Mouse (Mus musculus) midbrain, embryonic 12.5 days (tissue): ENCODE data around the gene Nhlh1. TPM values are rescaled to one million over a fixed set of nuclear protein-coding genes. Genes with fewer than 3 reads are reported as not detected.

ENCODE experiments used
- ATAC-seq: fragments of 200-750 bp; cut with Nextera tagmentation; 2 replicates; pipeline ENCODE4 v1.8.0; 2017; ENCODE audit warnings: low read depth, moderate TSS enrichment, moderate library complexity; ENCODE audit not compliant: low FRiP score
- H3K27ac ChIP-seq: fragments of 300-500 bp; sonication (generic); replicated peaks from 2 replicates; pipeline ENCODE4 v1.5.1; 2016; ENCODE audit warnings: mild to moderate bottlenecking
- H3K27me3 ChIP-seq: fragments of 300-500 bp; sonication (generic); 2 replicates; pipeline ENCODE4 v1.6.1; 2016; ENCODE audit warnings: mild to moderate bottlenecking
- H3K36me3 ChIP-seq: fragments of 300-500 bp; sonication (generic); 2 replicates; pipeline ENCODE4 v1.6.1; 2016
- H3K4me1 ChIP-seq: fragments of 300-500 bp; sonication (generic); 2 replicates; pipeline ENCODE4 v1.6.1; 2016
- H3K4me2 ChIP-seq: fragments of 300-500 bp; sonication (generic); replicated peaks from 2 replicates; pipeline ENCODE4 v1.6.1; 2016; ENCODE audit warnings: mild to moderate bottlenecking, moderate library complexity
- H3K4me3 ChIP-seq: fragments of 300-500 bp; sonication (generic); 2 replicates; pipeline ENCODE4 v1.5.1; 2016; ENCODE audit warnings: mild to moderate bottlenecking
- H3K9ac ChIP-seq: fragments of 300-500 bp; sonication (generic); replicated peaks from 2 replicates; pipeline ENCODE4 v1.6.1; 2016; ENCODE audit warnings: mild to moderate bottlenecking, moderate library complexity
- H3K9me3 ChIP-seq: fragments of 300-500 bp; sonication (generic); 2 replicates; pipeline ENCODE4 v1.6.1; 2016; ENCODE audit warnings: mild to moderate bottlenecking
- WGBS: fragments of 180-500 bp; shearing (Covaris S2); methylation state at CpG from one replicate; pipeline ENCODE4 v1.1.7; 2016; 5-methylcytosine and 5-hydroxymethylcytosine counted together
- polyA plus RNA-seq: library from polyadenylated mRNA; unstranded; fragments of >200 nt; fragmentation: Nextera tagmentation; extraction: Ambion mirVana; gene quantifications from 2 replicates; pipeline ENCODE4 v1.2.1, GENCODE M21; 2016

Nhlh1 gene
- polyA plus RNA-seq, 1 experiment from 2014 or later = 11.1 TPM

- 79% methylated on average over 20 of the region's 20 CpGs for WGBS
- Histone ChIP-seq H3K36me3 (peaks cover 78% of the 10 kb centered on the region), H3K4me3 (no peak overlapping the region), H3K4me1 (peaks cover 36% of the 10 kb centered on the region), H3K4me2 (no peak overlapping the region), H3K27me3 (no peaks in the 10 kb centered on the region), H3K9me3 (no peaks in the 10 kb centered on the region), H3K9ac (no peak overlapping the region), H3K27ac (no peak overlapping the region)
- ATAC-seq = no peak
Observed at GRCm38 (mm10) chr1:172010042-172010824, 47.1 kb downstream of the Nhlh1 start.

- Histone ChIP-seq H3K4me2 (no peak overlapping the region), H3K4me3 (no peak overlapping the region), H3K27me3 (no peaks in the 10 kb centered on the region), H3K9me3 (no peaks in the 10 kb centered on the region), H3K9ac (no peak overlapping the region), H3K4me1 (peaks cover 28% of the 10 kb centered on the region), H3K27ac (no peak overlapping the region), H3K36me3 (peaks cover 87% of the 10 kb centered on the region)
- no peak for ATAC-seq
- WGBS = 94% methylated on average over 21 of the region's 21 CpGs
Observed at GRCm38 (mm10) chr1:172009406-172009805, 48.0 kb downstream of the Nhlh1 start.

- Histone ChIP-seq H3K36me3 (peaks cover 96% of the 10 kb centered on the region), H3K27ac (no peak overlapping the region), H3K9ac (no peak overlapping the region), H3K4me3 (no peak overlapping the region), H3K9me3 (no peaks in the 10 kb centered on the region), H3K4me2 (no peak overlapping the region), H3K4me1 (peaks cover 17% of the 10 kb centered on the region), H3K27me3 (no peaks in the 10 kb centered on the region)
- WGBS = 87% methylated on average over 9 of the region's 9 CpGs
- ATAC-seq = no peak
Observed at GRCm38 (mm10) chr1:172008351-172008750, 49.0 kb downstream of the Nhlh1 start.

- H3K36me3 ChIP-seq = peaks cover 96% of the 10 kb centered on the region
- H3K27me3 ChIP-seq = no peaks in the 10 kb centered on the region
- no peak overlapping the region for H3K9ac ChIP-seq
- peaks cover 11% of the 10 kb centered on the region for H3K4me1 ChIP-seq
- no peaks in the 10 kb centered on the region for H3K9me3 ChIP-seq
- H3K4me2 ChIP-seq = no peak overlapping the region
- ATAC-seq = no peak
- 96% methylated on average over 21 of the region's 21 CpGs for WGBS
- H3K27ac ChIP-seq = no peak overlapping the region
- no peak overlapping the region for H3K4me3 ChIP-seq
Observed at GRCm38 (mm10) chr1:172007761-172008160, 49.6 kb downstream of the Nhlh1 start.

Other genes with a start within 250 kb of the Nhlh1 start
- gene Cd84, start 217.9 kb downstream of the Nhlh1 start, polyA plus RNA-seq = 0.64 and 0.99 TPM in 2 replicates
- 0.09 TPM in 1 of 2 replicates, not detected in the other for gene Gm10521, start 161.9 kb downstream of the Nhlh1 start, polyA plus RNA-seq
- not detected in 2 replicates for gene Slamf6, start 140.1 kb downstream of the Nhlh1 start, polyA plus RNA-seq
- gene Vangl2, start 29.1 kb downstream of the Nhlh1 start, polyA plus RNA-seq = 56.9 and 60.9 TPM in 2 replicates
- gene Copa, start 25.0 kb upstream of the Nhlh1 start, polyA plus RNA-seq = 219 and 220 TPM in 2 replicates
- gene Ncstn, start 25.2 kb upstream of the Nhlh1 start, polyA plus RNA-seq = 123 and 128 TPM in 2 replicates
- 168 and 185 TPM in 2 replicates for gene Pex19, start 69.2 kb upstream of the Nhlh1 start, polyA plus RNA-seq
- gene Dcaf8, start 90.5 kb upstream of the Nhlh1 start, polyA plus RNA-seq = 130 and 133 TPM in 2 replicates
- gene Pea15a, start 149.2 kb upstream of the Nhlh1 start, polyA plus RNA-seq = 350 and 356 TPM in 2 replicates
- gene Casq1, start 162.3 kb upstream of the Nhlh1 start, polyA plus RNA-seq = 1.9 and 2.1 TPM in 2 replicates
- not detected in 2 replicates for gene Atp1a4, start 200.8 kb upstream of the Nhlh1 start, polyA plus RNA-seq
- 103 and 106 TPM in 2 replicates for gene Igsf8, start 204.1 kb upstream of the Nhlh1 start, polyA plus RNA-seq
- 12.8 and 13.2 TPM in 2 replicates for gene Atp1a2, start 240.5 kb upstream of the Nhlh1 start, polyA plus RNA-seq